Mouse (Mus musculus): ENCODE results near the gene Grwd1. TPM values are rescaled to one million over a fixed set of nuclear protein-coding genes. Genes with fewer than 3 reads are reported as not detected.

Grwd1 gene
- polyA plus RNA-seq, 1 experiment from 2014 or later = 84.8 TPM

DNA sequence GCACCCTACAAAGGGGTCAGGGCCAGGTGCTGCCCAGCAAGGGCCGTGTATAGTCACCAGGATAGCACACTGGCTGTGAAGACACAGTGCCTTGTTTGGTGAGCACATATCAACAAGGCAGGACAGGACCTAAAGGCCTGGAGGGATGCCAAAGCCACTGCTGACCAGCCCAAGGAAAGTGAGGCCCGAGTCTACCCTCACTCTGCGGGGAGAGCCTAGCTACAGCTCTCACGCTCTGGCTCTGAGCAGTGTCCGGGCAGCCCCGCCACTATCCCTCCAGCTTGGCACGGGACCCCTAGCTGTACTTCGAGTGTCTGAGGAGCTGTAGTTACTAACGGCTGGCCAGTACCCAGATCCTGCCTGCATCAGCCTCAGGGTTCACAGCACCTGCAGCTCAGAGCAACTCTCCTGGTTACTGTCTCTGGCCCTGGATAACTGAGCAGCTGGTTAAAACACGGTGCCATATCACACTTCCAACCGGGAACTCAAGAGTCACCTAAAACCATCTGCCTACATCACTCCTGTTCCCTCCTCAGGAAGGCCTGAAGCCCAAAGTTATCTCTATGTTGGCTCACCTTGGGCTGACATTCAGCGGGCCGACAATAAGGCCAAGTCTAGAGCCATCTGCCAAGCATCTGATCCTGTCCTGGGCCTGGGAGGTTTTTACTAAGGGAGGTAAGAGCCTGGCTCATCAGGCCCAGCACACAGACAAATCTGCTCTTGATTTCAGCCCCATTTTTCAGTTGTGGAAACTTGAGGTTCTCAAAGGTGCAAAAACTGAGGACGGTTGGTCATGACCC lies 21.3 kb downstream of the Grwd1 start:
- whole genome bisulfite sequencing = 89% methylated on average over 14 of the region's 14 CpGs
- Histone ChIP-seq H3K9me3 (ENCODE audit: control insufficient read depth, low read length) (no peaks in the 10 kb centered on the region), H3K27me3 (ENCODE audit: control insufficient read depth, insufficient read depth, low read length) (no peaks in the 10 kb centered on the region)

DNA sequence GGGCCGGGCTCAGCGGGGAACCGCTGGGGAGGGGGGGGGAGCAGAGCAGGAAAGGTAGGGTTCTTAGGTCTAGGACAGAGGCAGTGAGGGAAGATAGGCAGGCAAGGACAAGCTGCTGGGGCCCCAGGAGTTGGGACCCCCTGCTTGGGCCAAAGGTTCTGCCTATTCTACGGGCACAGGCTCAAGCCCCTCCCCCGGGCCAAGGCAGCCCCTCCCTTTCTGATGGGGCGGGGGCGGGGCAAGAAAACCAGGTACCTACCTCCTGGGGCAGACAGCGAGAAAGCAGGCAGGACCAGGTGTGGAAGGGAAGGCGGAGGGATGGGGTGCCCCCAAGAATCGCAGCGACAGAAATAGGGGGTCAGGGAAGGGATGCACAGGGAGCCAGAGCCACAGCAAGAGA lies 22.3 kb downstream of the Grwd1 start:
- H3K9me3 ChIP-seq (ENCODE audit: control insufficient read depth, low read length) = no peaks in the 10 kb centered on the region
- peak; percentile 53 for DNase-seq (ENCODE audit: low spot score)
- H3K4me2 ChIP-seq (ENCODE audit: low read depth, low read length, severe bottlenecking) = no peak overlapping the region
- peaks cover 6% of the 10 kb centered on the region for H3K4me1 ChIP-seq (replicated peaks; ENCODE audit: control insufficient read depth, insufficient read depth, low read length)
- no peak overlapping the region for H3K27ac ChIP-seq (ENCODE audit: low read depth, low read length)
- peaks cover 46% of the 10 kb centered on the region for H3K36me3 ChIP-seq (ENCODE audit: control insufficient read depth, insufficient read depth, low read length)
- no peaks in the 10 kb centered on the region for H3K27me3 ChIP-seq (ENCODE audit: control insufficient read depth, insufficient read depth, low read length)
- H3K4me3 ChIP-seq (ENCODE audit: low read depth, low read length) = no peak overlapping the region
- 41% methylated on average over 9 of the region's 11 CpGs for WGBS
- ATAC-seq (replicated peaks; ENCODE audit: low FRiP score) = no peak
- no peak overlapping the region for H3K9ac ChIP-seq (ENCODE audit: low read length)

More for the DNA sequence above, 21.3 kb downstream of the Grwd1 start:
- DNase-seq (ENCODE audit: low spot score) = no peak
- Histone ChIP-seq H3K9ac (ENCODE audit: low read length) (no peak overlapping the region), H3K36me3 (ENCODE audit: control insufficient read depth, insufficient read depth, low read length) (peaks cover 46% of the 10 kb centered on the region), H3K27ac (ENCODE audit: low read depth, low read length) (no peak overlapping the region), H3K4me2 (ENCODE audit: low read depth, low read length, severe bottlenecking) (no peak overlapping the region), H3K4me3 (ENCODE audit: low read depth, low read length) (no peak overlapping the region), H3K4me1 (replicated peaks; ENCODE audit: control insufficient read depth, insufficient read depth, low read length) (peaks cover 6% of the 10 kb centered on the region)
- no peak for ATAC-seq (replicated peaks; ENCODE audit: low FRiP score)

DNA sequence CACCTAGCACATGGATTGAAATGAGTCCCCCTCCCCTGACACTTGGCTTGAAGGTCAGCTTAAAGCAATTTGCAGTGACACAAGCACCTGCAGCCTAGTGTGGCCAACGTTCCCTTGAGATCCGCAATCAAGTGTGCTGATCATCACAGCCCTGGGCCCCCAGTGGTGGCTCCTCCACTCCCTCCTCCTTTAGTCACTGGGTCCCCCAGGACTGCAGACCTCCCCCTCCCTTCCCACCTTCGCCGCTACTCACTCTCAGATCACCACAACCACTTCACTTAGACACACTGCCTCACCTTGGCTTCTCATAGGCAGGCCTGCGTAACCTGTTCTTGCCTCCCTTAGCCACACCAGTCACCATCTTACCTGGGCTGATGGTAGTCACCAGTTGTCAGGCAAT lies 24.8 kb downstream of the Grwd1 start:
- no peaks in the 10 kb centered on the region for H3K9me3 ChIP-seq (ENCODE audit: control insufficient read depth, low read length)
- 70% methylated on average over 5 of the region's 5 CpGs for whole genome bisulfite sequencing

DNA sequence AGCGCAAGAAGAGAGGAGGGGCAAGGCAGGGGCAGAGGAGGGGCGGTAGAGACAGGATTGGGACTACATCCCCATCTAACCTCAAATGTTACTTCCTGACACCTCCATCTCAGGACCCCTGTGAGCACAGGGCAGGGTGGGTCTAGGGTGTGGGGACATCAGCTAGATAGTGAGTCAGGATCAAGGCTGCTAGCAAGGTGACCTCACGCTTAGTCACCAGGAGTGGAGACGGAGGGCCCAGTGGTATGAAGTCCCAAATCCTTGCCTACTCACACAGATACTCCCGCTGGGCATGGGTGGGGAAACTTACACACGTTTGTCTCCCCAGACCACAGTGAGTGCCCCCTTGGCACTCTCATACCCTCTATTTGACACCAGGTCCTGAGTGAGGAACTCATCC lies 28.2 kb downstream of the Grwd1 start:
- Histone ChIP-seq H3K4me2 (ENCODE audit: low read depth, low read length, severe bottlenecking) (no peak overlapping the region), H3K27me3 (ENCODE audit: control insufficient read depth, insufficient read depth, low read length) (peaks cover 7% of the 10 kb centered on the region; the same call in 1 of the 2 replicates), H3K36me3 (ENCODE audit: control insufficient read depth, insufficient read depth, low read length) (peaks cover 7% of the 10 kb centered on the region), H3K9me3 (ENCODE audit: control insufficient read depth, low read length) (no peaks in the 10 kb centered on the region), H3K4me1 (replicated peaks; ENCODE audit: control insufficient read depth, insufficient read depth, low read length) (peaks cover 16% of the 10 kb centered on the region), H3K4me3 (ENCODE audit: low read depth, low read length) (no peak overlapping the region), H3K9ac (ENCODE audit: low read length) (no peak overlapping the region), H3K27ac (ENCODE audit: low read depth, low read length) (no peak overlapping the region)
- ATAC-seq (replicated peaks; ENCODE audit: low FRiP score) = no peak
- 90% methylated on average over 6 of the region's 6 CpGs for WGBS
- DNase-seq (ENCODE audit: low spot score) = no peak

More for the DNA sequence above, 24.8 kb downstream of the Grwd1 start:
- Histone ChIP-seq H3K9ac (ENCODE audit: low read length) (no peak overlapping the region), H3K27me3 (ENCODE audit: control insufficient read depth, insufficient read depth, low read length) (no peaks in the 10 kb centered on the region), H3K36me3 (ENCODE audit: control insufficient read depth, insufficient read depth, low read length) (peaks cover 37% of the 10 kb centered on the region), H3K4me1 (replicated peaks; ENCODE audit: control insufficient read depth, insufficient read depth, low read length) (0 out of 2 replicates have a peak, but pooled peaks cover 2% of the 10 kb centered on the region), H3K27ac (ENCODE audit: low read depth, low read length) (no peak overlapping the region), H3K4me3 (ENCODE audit: low read depth, low read length) (no peak overlapping the region), H3K4me2 (ENCODE audit: low read depth, low read length, severe bottlenecking) (no peak overlapping the region)
- no peak for ATAC-seq (replicated peaks; ENCODE audit: low FRiP score)
- DNase-seq (ENCODE audit: low spot score) = peak; percentile 51

DNA sequence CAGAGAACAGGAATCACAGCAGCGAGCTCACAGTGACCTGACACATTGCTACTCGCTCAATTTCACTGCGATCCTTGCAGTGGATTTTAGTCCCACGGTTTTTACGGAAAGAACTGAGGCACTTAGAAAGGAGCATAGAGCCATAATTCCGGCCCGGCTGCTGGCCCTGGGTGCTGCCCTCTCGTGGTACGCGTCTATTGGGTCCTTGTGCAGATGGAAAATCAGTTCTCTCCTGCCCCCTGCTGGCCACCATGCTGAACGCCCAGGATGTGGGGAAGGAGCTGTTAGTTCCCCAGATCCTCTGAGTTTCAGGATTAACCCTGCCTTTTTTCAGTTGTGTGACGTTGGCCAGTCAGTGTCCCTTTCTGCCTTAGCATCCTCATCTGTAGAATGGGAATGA lies 29.4 kb downstream of the Grwd1 start:
- H3K4me1 ChIP-seq (replicated peaks; ENCODE audit: control insufficient read depth, insufficient read depth, low read length) = peaks cover 14% of the 10 kb centered on the region
- peak; percentile 96 for DNase-seq (ENCODE audit: low spot score)
- no peaks in the 10 kb centered on the region for H3K9me3 ChIP-seq (ENCODE audit: control insufficient read depth, low read length)
- no peak overlapping the region for H3K4me2 ChIP-seq (ENCODE audit: low read depth, low read length, severe bottlenecking)
- H3K4me3 ChIP-seq (ENCODE audit: low read depth, low read length) = no peak overlapping the region
- H3K36me3 ChIP-seq (ENCODE audit: control insufficient read depth, insufficient read depth, low read length) = peaks cover 2% of the 10 kb centered on the region; the same call in 1 of the 2 replicates
- peaks cover 14% of the 10 kb centered on the region for H3K27me3 ChIP-seq (ENCODE audit: control insufficient read depth, insufficient read depth, low read length)
- H3K27ac ChIP-seq (ENCODE audit: low read depth, low read length) = no peak overlapping the region
- no peak overlapping the region for H3K9ac ChIP-seq (ENCODE audit: low read length)
- WGBS = 5% methylated on average over 12 of the region's 12 CpGs
- peak; percentile 44; the same call in 1 of the 2 replicates for ATAC-seq (replicated peaks; ENCODE audit: low FRiP score)

DNA sequence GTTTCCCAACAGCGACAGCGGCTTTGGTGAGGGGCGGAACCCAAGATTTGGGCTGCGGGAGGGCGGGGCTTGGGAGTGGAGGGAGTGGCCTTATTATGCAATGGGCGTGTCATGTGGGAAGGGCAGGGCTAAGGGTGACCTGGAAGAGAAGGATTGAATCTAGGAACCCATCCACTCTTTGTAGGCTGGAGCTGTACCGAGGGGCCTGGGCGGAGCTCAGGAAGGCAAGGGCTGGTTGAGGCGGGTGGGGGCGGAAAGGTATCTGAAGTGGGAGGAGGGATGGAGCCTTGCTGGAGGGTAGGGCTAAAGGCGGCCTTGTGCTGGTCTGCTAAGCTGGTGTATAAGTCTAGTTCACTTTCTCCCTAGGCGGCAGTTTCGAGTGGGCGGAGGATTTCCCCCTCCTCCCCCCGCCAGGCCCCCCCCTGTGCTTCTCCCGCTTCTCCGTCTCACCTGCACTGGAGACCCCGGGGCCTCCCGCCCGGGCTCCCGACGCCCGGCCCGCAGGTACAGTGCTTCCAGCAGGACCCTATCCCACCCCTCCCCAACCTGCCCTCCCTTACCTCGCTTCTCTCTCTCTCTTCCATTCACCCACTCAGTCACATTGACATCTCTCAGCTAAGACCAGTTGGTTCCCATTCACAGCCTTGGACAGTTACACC lies 30.1 kb downstream of the Grwd1 start:
- Histone ChIP-seq H3K9ac (ENCODE audit: low read length) (no peak overlapping the region), H3K27ac (ENCODE audit: low read depth, low read length) (no peak overlapping the region), H3K4me3 (ENCODE audit: low read depth, low read length) (no peak overlapping the region), H3K9me3 (ENCODE audit: control insufficient read depth, low read length) (no peaks in the 10 kb centered on the region), H3K4me2 (ENCODE audit: low read depth, low read length, severe bottlenecking) (no peak overlapping the region), H3K4me1 (replicated peaks; ENCODE audit: control insufficient read depth, insufficient read depth, low read length) (peaks cover 14% of the 10 kb centered on the region), H3K36me3 (ENCODE audit: control insufficient read depth, insufficient read depth, low read length) (peaks cover 2% of the 10 kb centered on the region; the same call in 1 of the 2 replicates), H3K27me3 (ENCODE audit: control insufficient read depth, insufficient read depth, low read length) (peaks cover 14% of the 10 kb centered on the region)
- peak; percentile 63 for DNase-seq (ENCODE audit: low spot score)
- 19% methylated on average over 23 of the region's 25 CpGs for WGBS
- 0 out of 2 replicates have a peak, but pooled peaks have one; percentile 6 for ATAC-seq (replicated peaks; ENCODE audit: low FRiP score)

DNA sequence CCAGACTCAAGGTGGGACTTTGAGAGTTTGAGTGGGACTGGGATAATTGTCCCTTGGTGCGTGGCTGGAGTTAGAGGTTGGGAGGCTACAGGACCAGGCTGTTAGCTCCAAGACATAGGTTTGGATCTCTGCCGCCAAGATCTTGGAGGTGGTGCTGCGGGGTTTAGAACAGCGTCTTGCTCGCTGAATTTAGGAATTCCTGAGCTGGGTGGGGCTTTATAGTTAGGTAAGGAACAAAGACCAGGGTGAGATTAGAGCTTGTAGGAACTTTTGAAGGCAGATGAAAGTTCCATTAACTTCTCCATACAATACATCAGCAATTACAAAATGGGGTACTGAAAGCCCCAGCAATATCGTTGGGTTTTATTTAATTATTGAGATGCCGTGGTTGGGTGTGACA lies 30.7 kb downstream of the Grwd1 start:
- H3K9ac ChIP-seq (ENCODE audit: low read length) = no peak overlapping the region
- WGBS = 39% methylated on average over 7 of the region's 7 CpGs
- H3K27me3 ChIP-seq (ENCODE audit: control insufficient read depth, insufficient read depth, low read length) = peaks cover 14% of the 10 kb centered on the region
- peaks cover 14% of the 10 kb centered on the region for H3K4me1 ChIP-seq (replicated peaks; ENCODE audit: control insufficient read depth, insufficient read depth, low read length)
- no peak overlapping the region for H3K4me2 ChIP-seq (ENCODE audit: low read depth, low read length, severe bottlenecking)
- H3K9me3 ChIP-seq (ENCODE audit: control insufficient read depth, low read length) = no peaks in the 10 kb centered on the region
- H3K27ac ChIP-seq (ENCODE audit: low read depth, low read length) = no peak overlapping the region
- DNase-seq (ENCODE audit: low spot score) (no peak), ATAC-seq (replicated peaks; ENCODE audit: low FRiP score) (no peak)
- H3K36me3 ChIP-seq (ENCODE audit: control insufficient read depth, insufficient read depth, low read length) = peaks cover 2% of the 10 kb centered on the region; the same call in 1 of the 2 replicates
- H3K4me3 ChIP-seq (ENCODE audit: low read depth, low read length) = no peak overlapping the region

DNA sequence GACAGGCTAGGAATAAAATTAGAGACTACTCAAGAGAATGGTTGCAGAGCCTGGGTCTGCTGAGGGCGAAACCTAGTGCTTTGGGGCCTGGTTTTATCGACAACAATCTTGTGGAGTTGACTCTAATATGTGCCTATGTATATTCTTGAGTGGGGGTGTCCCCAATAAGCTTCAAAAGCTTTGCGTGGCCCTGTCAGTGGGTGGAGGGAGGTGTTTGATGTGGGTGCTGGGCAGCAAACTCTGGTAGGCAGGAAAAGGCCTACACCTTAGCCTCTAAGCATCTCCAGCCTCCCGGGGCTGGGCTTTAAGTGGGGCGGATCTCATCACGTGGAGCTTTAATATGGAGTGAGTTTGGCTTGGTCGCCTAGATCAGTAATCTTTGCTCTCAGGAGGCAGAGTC lies 31.8 kb downstream of the Grwd1 start:
- Histone ChIP-seq H3K4me3 (ENCODE audit: low read depth, low read length) (no peak overlapping the region), H3K9ac (ENCODE audit: low read length) (no peak overlapping the region; the same call in 1 of the 2 replicates), H3K36me3 (ENCODE audit: control insufficient read depth, insufficient read depth, low read length) (peaks cover 2% of the 10 kb centered on the region; the same call in 1 of the 2 replicates), H3K4me1 (replicated peaks; ENCODE audit: control insufficient read depth, insufficient read depth, low read length) (peaks cover 14% of the 10 kb centered on the region), H3K27ac (ENCODE audit: low read depth, low read length) (no peak overlapping the region), H3K9me3 (ENCODE audit: control insufficient read depth, low read length) (no peaks in the 10 kb centered on the region), H3K4me2 (ENCODE audit: low read depth, low read length, severe bottlenecking) (no peak overlapping the region), H3K27me3 (ENCODE audit: control insufficient read depth, insufficient read depth, low read length) (peaks cover 14% of the 10 kb centered on the region)
- no peak for ATAC-seq (replicated peaks; ENCODE audit: low FRiP score)
- WGBS = 51% methylated on average over 7 of the region's 7 CpGs
- no peak for DNase-seq (ENCODE audit: low spot score)

Data from forebrain, embryonic 11.5 days (tissue).